Mouse (Mus musculus) forebrain, postnatal 0 days (tissue): Measurements from ENCODE around the gene Amigo2. TPM values are rescaled to one million over a fixed set of nuclear protein-coding genes. Genes with fewer than 3 reads are reported as not detected.

ENCODE experiments used
- ATAC-seq: fragments of 200-750 bp; cut with Nextera tagmentation; 2 replicates; pipeline ENCODE4 v1.8.0; 2017; ENCODE audit warnings: mild to moderate bottlenecking, moderate library complexity
- DNase-seq: peaks from one replicate; pipeline ENCODE4 v3.0.0-alpha.2; 2015
- H3K27ac ChIP-seq: fragments of 300-500 bp; sonication (generic); 2 replicates; pipeline ENCODE4 v1.5.1; 2014; ENCODE audit warnings: low read depth, mild to moderate bottlenecking, antibody characterized with exemption, low read length, moderate library complexity, mixed read lengths
- H3K27me3 ChIP-seq: fragments of 300-500 bp; sonication (generic); 2 replicates; pipeline ENCODE4 v1.6.1; 2014; ENCODE audit warnings: mild to moderate bottlenecking, low read length, mixed read lengths; ENCODE audit not compliant: insufficient read depth
- H3K36me3 ChIP-seq: fragments of 300-500 bp; sonication (generic); 2 replicates; pipeline ENCODE4 v1.6.1; 2014; ENCODE audit warnings: mild to moderate bottlenecking, moderate library complexity; ENCODE audit not compliant: insufficient read depth
- H3K4me1 ChIP-seq: fragments of 300-500 bp; sonication (generic); 2 replicates; pipeline ENCODE4 v1.6.1; 2014; ENCODE audit warnings: antibody characterized with exemption; ENCODE audit not compliant: insufficient read depth
- H3K4me2 ChIP-seq: fragments of 300-500 bp; sonication (generic); 2 replicates; pipeline ENCODE4 v1.6.1; 2014; ENCODE audit warnings: low read depth, mild to moderate bottlenecking, moderate library complexity
- H3K4me3 ChIP-seq: fragments of 300-500 bp; sonication (generic); 2 replicates; pipeline ENCODE4 v1.5.1; 2014; ENCODE audit warnings: low read depth, low read length, mixed read lengths
- H3K9ac ChIP-seq: fragments of 300-500 bp; sonication (generic); 2 replicates; pipeline ENCODE4 v1.6.1; 2014; ENCODE audit warnings: mild to moderate bottlenecking
- H3K9me3 ChIP-seq: fragments of 300-500 bp; sonication (generic); 2 replicates; pipeline ENCODE4 v1.6.1; 2016; ENCODE audit warnings: low read length
- CTCF ChIP-seq: sonication (generic); IDR thresholded peaks from 2 replicates; pipeline ENCODE4 v1.5.1; 2016; ENCODE audit warnings: antibody characterized with exemption, control low read depth, low read depth
- WGBS: fragments of 180-500 bp; shearing (Covaris S2); extraction: QIAGEN DNeasy Blood & Tissue Kit; methylation state at CpG from one replicate; pipeline ENCODE4 v1.1.7; 2014; 5-methylcytosine and 5-hydroxymethylcytosine counted together
- polyA plus RNA-seq: library from polyadenylated mRNA; unstranded; fragments of >200 nt; fragmentation: Nextera tagmentation; extraction: Ambion mirVana; gene quantifications from 2 replicates; pipeline ENCODE4 v1.2.1, GENCODE M21; 2015
- total RNA-seq: library from RNA; depleted of rRNA; stranded (reverse); fragments of >200 nt; gene quantifications from 2 replicates; pipeline ENCODE4 v1.2.3, GENCODE M21; 2014

The Amigo2 gene
- total and polyA plus RNA-seq, 2 experiments from 2014 or later = 8.7 to 15.7 TPM

DNA sequence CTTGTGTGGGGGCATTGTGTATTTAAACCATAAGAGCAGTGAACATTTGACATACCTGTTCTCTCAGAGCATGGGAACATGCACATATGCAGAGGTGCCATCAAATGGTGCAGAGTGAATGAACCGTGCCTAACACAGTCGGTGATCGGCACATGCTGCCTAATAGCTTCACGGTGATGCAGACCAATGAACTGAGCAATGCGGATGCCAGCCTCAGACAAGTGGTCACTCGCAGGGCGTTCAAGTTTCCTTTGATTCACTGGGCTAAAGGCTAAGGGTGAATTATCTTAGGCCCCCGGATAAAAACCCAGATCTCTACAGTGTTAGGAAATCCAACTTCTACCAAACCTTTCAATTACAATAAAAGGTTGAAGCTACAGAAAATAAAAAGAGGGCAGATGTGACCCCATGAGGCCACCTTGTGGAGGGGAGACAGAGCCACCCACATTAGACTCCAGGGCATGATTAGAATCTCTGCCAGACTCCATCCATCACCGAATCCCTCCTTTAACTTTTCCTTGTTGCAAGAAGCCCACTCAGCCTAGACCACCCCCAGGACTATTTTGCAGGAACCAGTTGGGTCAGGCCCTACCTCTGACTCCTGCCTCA lies 31.4 kb upstream of the Amigo2 start:
- no peak for ATAC-seq
- H3K4me2 ChIP-seq = no peak overlapping the region
- no peaks in the 10 kb centered on the region for H3K9me3 ChIP-seq
- no peak overlapping the region for H3K4me3 ChIP-seq
- H3K36me3 ChIP-seq = peaks cover 3% of the 10 kb centered on the region; the same call in 1 of the 2 replicates
- no peak overlapping the region for H3K9ac ChIP-seq
- H3K27me3 ChIP-seq = no peaks in the 10 kb centered on the region
- 90% methylated on average over 9 of the region's 9 CpGs for WGBS
- DNase-seq = no peak
- H3K27ac ChIP-seq = no peak overlapping the region
- H3K4me1 ChIP-seq = peaks cover 6% of the 10 kb centered on the region; the same call in 1 of the 2 replicates
- TF ChIP-seq CTCF = no peak

DNA sequence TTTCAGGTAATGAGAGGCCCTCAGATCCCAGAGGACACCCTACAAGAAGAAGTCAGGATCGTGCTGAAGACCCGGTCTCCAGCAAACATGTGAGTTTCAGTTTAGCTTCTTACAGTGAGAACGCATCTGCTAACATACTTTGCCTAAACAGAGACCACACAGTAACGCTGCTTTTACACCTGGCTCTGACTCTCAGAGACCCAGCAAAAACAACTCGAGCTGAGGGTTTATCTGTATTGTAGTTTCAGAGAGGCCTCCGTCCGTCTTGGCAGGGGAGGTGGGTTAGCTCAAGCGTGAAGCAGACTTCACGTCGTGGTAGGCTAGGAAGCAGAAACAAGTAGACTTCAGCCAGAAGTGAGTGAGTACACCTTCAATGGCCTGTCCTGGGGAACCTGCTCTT lies 30.2 kb upstream of the Amigo2 start:
- H3K4me1 ChIP-seq = peaks cover 6% of the 10 kb centered on the region; the same call in 1 of the 2 replicates
- H3K27me3 ChIP-seq = no peaks in the 10 kb centered on the region
- no peak for TF ChIP-seq CTCF
- no peaks in the 10 kb centered on the region for H3K9me3 ChIP-seq
- 38% methylated on average over 10 of the region's 10 CpGs for WGBS
- peaks cover 3% of the 10 kb centered on the region; the same call in 1 of the 2 replicates for H3K36me3 ChIP-seq
- no peak overlapping the region for H3K4me2 ChIP-seq
- no peak for DNase-seq
- H3K27ac ChIP-seq = no peak overlapping the region
- no peak overlapping the region for H3K4me3 ChIP-seq
- ATAC-seq = no peak
- H3K9ac ChIP-seq = no peak overlapping the region

DNA sequence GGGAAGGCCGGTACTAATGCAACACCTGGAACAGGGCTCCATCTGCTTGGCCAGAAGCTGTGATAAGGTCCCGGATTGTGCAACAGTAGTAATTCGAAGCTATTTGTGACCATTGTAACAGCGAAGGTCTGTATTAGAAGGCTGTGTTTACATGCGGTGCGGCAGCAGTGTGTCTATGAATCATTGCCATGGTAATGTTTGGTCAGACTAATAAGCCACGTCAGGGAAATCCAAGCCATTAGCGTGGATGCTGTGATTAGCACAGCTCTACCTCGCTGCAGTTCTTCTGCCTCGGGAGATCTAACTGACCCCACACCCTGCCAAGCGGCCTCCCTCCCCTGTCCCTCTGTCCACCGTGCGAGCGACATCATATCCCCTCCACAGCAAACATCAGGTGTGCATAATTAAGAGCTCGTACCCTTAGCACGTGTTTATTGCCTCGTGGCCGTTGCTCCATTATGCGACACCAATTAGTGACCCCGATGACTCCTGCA lies 29.6 kb upstream of the Amigo2 start:
- H3K9ac ChIP-seq = no peak overlapping the region

GRCm38 (mm10) chr15:97275626-97276395 lies 28.7 kb upstream of the Amigo2 start:
- H3K27me3 ChIP-seq = no peaks in the 10 kb centered on the region
- TF ChIP-seq CTCF = no peak
- H3K4me2 ChIP-seq = no peak overlapping the region
- no peak overlapping the region for H3K27ac ChIP-seq
- H3K9ac ChIP-seq = no peak overlapping the region
- no peak for ATAC-seq
- H3K4me3 ChIP-seq = no peak overlapping the region
- no peak for DNase-seq
- 76% methylated on average over 12 of the region's 12 CpGs for WGBS
- peaks cover 3% of the 10 kb centered on the region; the same call in 1 of the 2 replicates for H3K36me3 ChIP-seq
- no peaks in the 10 kb centered on the region for H3K9me3 ChIP-seq
- peaks cover 6% of the 10 kb centered on the region; the same call in 1 of the 2 replicates for H3K4me1 ChIP-seq

More for the DNA sequence above, 29.6 kb upstream of the Amigo2 start:
- no peaks in the 10 kb centered on the region for H3K27me3 ChIP-seq
- 19% methylated on average over 20 of the region's 20 CpGs for WGBS
- H3K4me3 ChIP-seq = no peak overlapping the region
- no peak overlapping the region for H3K27ac ChIP-seq
- peak; percentile 48 for ATAC-seq
- H3K4me2 ChIP-seq = no peak overlapping the region
- no peak for TF ChIP-seq CTCF
- peaks cover 3% of the 10 kb centered on the region; the same call in 1 of the 2 replicates for H3K36me3 ChIP-seq
- DNase-seq = peak; percentile 19
- no peaks in the 10 kb centered on the region for H3K9me3 ChIP-seq
- peaks cover 6% of the 10 kb centered on the region; the same call in 1 of the 2 replicates for H3K4me1 ChIP-seq

- H3K27me3 ChIP-seq = no peaks in the 10 kb centered on the region
- H3K9me3 ChIP-seq = no peaks in the 10 kb centered on the region
- no peak overlapping the region for H3K4me2 ChIP-seq
- H3K4me3 ChIP-seq = no peak overlapping the region
- no peak overlapping the region for H3K27ac ChIP-seq
- peaks cover 6% of the 10 kb centered on the region; the same call in 1 of the 2 replicates for H3K4me1 ChIP-seq
- ATAC-seq (no peak), DNase-seq (no peak)
- no peaks in the 10 kb centered on the region for H3K36me3 ChIP-seq
- 52% methylated on average over 3 of the region's 3 CpGs for WGBS
- TF ChIP-seq CTCF = no peak
- no peak overlapping the region for H3K9ac ChIP-seq
These were observed 25.7 kb upstream of the Amigo2 start for GRCm38 (mm10) chr15:97272831-97273230.

GRCm38 (mm10) chr15:97271985-97272697 lies 25.1 kb upstream of the Amigo2 start:
- no peak overlapping the region for H3K9ac ChIP-seq
- ATAC-seq (peak; percentile 76), DNase-seq (no peak)
- no peak overlapping the region for H3K27ac ChIP-seq
- no peaks in the 10 kb centered on the region for H3K9me3 ChIP-seq
- 44% methylated on average over 7 of the region's 7 CpGs for WGBS
- TF ChIP-seq CTCF = no peak
- no peak overlapping the region for H3K4me2 ChIP-seq
- no peaks in the 10 kb centered on the region for H3K27me3 ChIP-seq
- H3K36me3 ChIP-seq = no peaks in the 10 kb centered on the region
- peaks cover 6% of the 10 kb centered on the region; the same call in 1 of the 2 replicates for H3K4me1 ChIP-seq
- no peak overlapping the region for H3K4me3 ChIP-seq
